Mouse (Mus musculus) embryonic fibroblast, embryonic 13.5 days (primary cell): Measurements from ENCODE around the gene Vrk3. TPM values are rescaled to one million over a fixed set of nuclear protein-coding genes. Genes with fewer than 3 reads are reported as not detected.
A peak's percentile ranks its signal among the peaks of the same experiment; 100 is the strongest.

Experiments
- H3K27ac ChIP-seq: 2 replicates; pipeline ENCODE4 v1.5.1; 2012; ENCODE audit warnings: low read length, control low read depth, inconsistent platforms; ENCODE audit not compliant: insufficient read depth
- H3K4me1 ChIP-seq: 2 replicates; pipeline ENCODE4 v1.6.1; 2011; ENCODE audit warnings: low read length; ENCODE audit not compliant: control insufficient read depth, insufficient read depth
- H3K4me3 ChIP-seq: 2 replicates; pipeline ENCODE4 v1.5.1; 2011; ENCODE audit warnings: mild to moderate bottlenecking, control low read depth, low read length; ENCODE audit not compliant: insufficient read depth
- CTCF ChIP-seq: IDR thresholded peaks from 2 replicates; pipeline ENCODE4 v1.5.1; 2011; ENCODE audit warnings: mild to moderate bottlenecking, control low read depth, low read length, moderate library complexity, borderline replicate concordance; ENCODE audit not compliant: insufficient read depth
- POLR2A ChIP-seq: IDR thresholded peaks from 2 replicates; pipeline ENCODE4 v1.6.1; 2011; ENCODE audit warnings: low read depth, mild to moderate bottlenecking, control low read depth, low read length, moderate library complexity
- polyA plus RNA-seq: library from polyadenylated mRNA; stranded (reverse); fragments of >200 nt; gene quantifications from 2 replicates; pipeline ENCODE4 v1.2.4, GENCODE M21; 2011; ENCODE audit warnings: low read depth; ENCODE audit not compliant: missing spikeins, insufficient read length

Gene Vrk3
- polyA plus RNA-seq, 1 experiment, result 27.4 TPM

GRCm38 (mm10) chr7:44757164-44757563 is 9.0 kb downstream of the Vrk3 start:
- no peak overlapping the region for H3K27ac ChIP-seq

GRCm38 (mm10) chr7:44760366-44760765 is 12.2 kb downstream of the Vrk3 start:
- H3K27ac ChIP-seq, result no peak overlapping the region
- no peak for TF ChIP-seq CTCF
- no peak for TF ChIP-seq POLR2A
- no peaks in the 10 kb centered on the region for H3K4me1 ChIP-seq
- no peak overlapping the region for H3K4me3 ChIP-seq

More at GRCm38 (mm10) chr7:44757164-44757563, 9.0 kb downstream of the Vrk3 start:
- H3K4me1 ChIP-seq, result 0 out of 2 replicates have a peak, but pooled peaks cover 1% of the 10 kb centered on the region
- TF ChIP-seq CTCF (no peak), POLR2A (no peak)
- H3K4me3 ChIP-seq, result no peak overlapping the region

- H3K27ac ChIP-seq, result no peak overlapping the region
- no peaks in the 10 kb centered on the region for H3K4me1 ChIP-seq
- no peak overlapping the region for H3K4me3 ChIP-seq
- TF ChIP-seq CTCF (no peak), POLR2A (no peak)
Observed at GRCm38 (mm10) chr7:44768129-44768528, 19.9 kb downstream of the Vrk3 start.

GRCm38 (mm10) chr7:44770046-44770578 is 21.9 kb downstream of the Vrk3 start:
- Histone ChIP-seq H3K4me1 (no peaks in the 10 kb centered on the region), H3K4me3 (no peak overlapping the region), H3K27ac (no peak overlapping the region)
- TF ChIP-seq CTCF (no peak; the same call in 1 of the 2 replicates), POLR2A (no peak)

- no peak overlapping the region for H3K4me3 ChIP-seq
- no peak overlapping the region for H3K27ac ChIP-seq
- H3K4me1 ChIP-seq, result peaks cover 11% of the 10 kb centered on the region; the same call in 1 of the 2 replicates
- TF ChIP-seq CTCF (no peak), POLR2A (no peak)
Observed at GRCm38 (mm10) chr7:44772591-44773204, 24.5 kb downstream of the Vrk3 start.

- Histone ChIP-seq H3K4me3 (no peak overlapping the region), H3K4me1 (peaks cover 12% of the 10 kb centered on the region; the same call in 1 of the 2 replicates), H3K27ac (peak overlapping the region; percentile 6; the same call in 1 of the 2 replicates)
- TF ChIP-seq POLR2A (no peak), CTCF (no peak)
Observed at GRCm38 (mm10) chr7:44776849-44777498, 28.8 kb downstream of the Vrk3 start.

GRCm38 (mm10) chr7:44780101-44780500 is 31.9 kb downstream of the Vrk3 start:
- TF ChIP-seq CTCF (no peak), POLR2A (no peak)
- Histone ChIP-seq H3K27ac (no peak overlapping the region), H3K4me3 (no peak overlapping the region), H3K4me1 (peaks cover 12% of the 10 kb centered on the region; the same call in 1 of the 2 replicates)

- H3K27ac ChIP-seq, result no peak overlapping the region
- no peak for TF ChIP-seq CTCF
- no peak for TF ChIP-seq POLR2A
- no peaks in the 10 kb centered on the region for H3K4me1 ChIP-seq
- H3K4me3 ChIP-seq, result no peak overlapping the region
Observed at GRCm38 (mm10) chr7:44789531-44789930, 41.3 kb downstream of the Vrk3 start.

- no peak for TF ChIP-seq CTCF
- TF ChIP-seq POLR2A, result no peak
- H3K4me1 ChIP-seq, result no peaks in the 10 kb centered on the region
Observed at GRCm38 (mm10) chr7:44790066-44790465, 41.9 kb downstream of the Vrk3 start.

GRCm38 (mm10) chr7:44792781-44793180 is 44.6 kb downstream of the Vrk3 start:
- H3K27ac ChIP-seq, result no peak overlapping the region
- no peak for TF ChIP-seq CTCF
- TF ChIP-seq POLR2A, result no peak
- H3K4me3 ChIP-seq, result no peak overlapping the region
- H3K4me1 ChIP-seq, result no peaks in the 10 kb centered on the region

More at GRCm38 (mm10) chr7:44790066-44790465, 41.9 kb downstream of the Vrk3 start:
- Histone ChIP-seq H3K4me3 (no peak overlapping the region), H3K27ac (no peak overlapping the region)
